Mouse (Mus musculus) brain, embryonic 14.5 days (tissue): ENCODE measurements at regions not wholly inside any gene's neighbourhood (a gene's known extent, or its start where the extent isn't known, plus 50 kb on each side); places are given as distances from the start of the nearest gene placed in this dataset.

Experiments used
- CTCF ChIP-seq: fragments of 200-500 bp; IDR thresholded peaks from 2 replicates; pipeline ENCODE4 v1.5.1; 2012; ENCODE audit warnings: inconsistent platforms, mild to moderate bottlenecking, moderate library complexity, borderline replicate concordance; ENCODE audit not compliant: insufficient read depth, insufficient read length; ENCODE audit errors: extremely low read depth
- POLR2A ChIP-seq: fragments of 200-500 bp; IDR thresholded peaks from 2 replicates; pipeline ENCODE4 v1.6.1; 2012; ENCODE audit warnings: mild to moderate bottlenecking, inconsistent platforms, borderline replicate concordance; ENCODE audit not compliant: poor library complexity, insufficient read depth, insufficient read length, severe bottlenecking; ENCODE audit errors: extremely low read depth

DNA sequence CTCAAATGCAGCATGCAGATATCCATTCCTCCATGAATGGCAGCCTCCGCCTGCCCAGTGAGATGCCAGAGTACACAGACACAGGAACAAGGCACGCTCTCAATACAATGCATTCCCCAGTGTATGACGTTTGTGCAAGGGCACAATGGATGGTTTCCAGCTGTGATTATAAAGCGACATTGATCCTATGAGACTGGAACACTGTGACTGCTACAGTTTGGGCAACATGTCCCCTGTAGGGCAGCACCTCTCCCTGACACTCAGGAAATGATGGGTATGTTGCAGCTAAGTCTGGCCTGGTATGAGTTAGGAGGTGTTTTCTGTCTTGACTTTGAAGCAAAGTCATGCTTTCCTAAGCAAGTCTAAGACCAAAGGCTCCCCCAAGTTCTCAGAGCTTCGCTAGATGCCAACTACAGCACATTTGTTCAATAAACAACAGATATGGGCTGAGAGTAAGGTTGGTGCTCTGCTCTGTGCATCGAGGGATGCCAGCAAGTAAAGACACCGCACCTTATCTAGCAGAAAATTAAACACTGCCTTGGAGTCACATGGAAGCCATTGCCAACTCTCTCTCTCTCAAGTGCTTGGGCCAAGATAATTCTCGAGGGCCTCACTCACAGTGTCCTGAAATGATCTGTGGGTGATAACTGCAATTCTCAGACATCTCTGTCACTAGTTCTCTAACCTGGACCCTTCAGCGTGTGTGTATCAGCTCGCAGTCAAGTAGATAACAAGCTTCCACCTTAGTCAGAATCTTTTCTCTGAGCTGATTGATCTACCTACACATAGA is 124.1 kb upstream of the Thbs1 start:
- TF ChIP-seq CTCF (no peak), POLR2A (no peak)
